Mouse (Mus musculus) embryo, embryonic 10.5 days (tissue): ENCODE results near the gene Gm2042.
"Not testable (repeated sequence)": the region's sequence is repeated elsewhere in the genome, so short reads cannot be mapped to it uniquely, and the experiment has no call there.

Experiments
- DNase-seq: peaks from one replicate; pipeline ENCODE4 v3.0.0-alpha.2; 2015; ENCODE audit warnings: low spot score

Gene Gm2042

GRCm38 (mm10) chr12:87953780-87954179 lies at the start of gene Gm2042:
TSS of gene Gm2042 (plus strand) at chr12:87954080.
- DNase-seq, result not testable (repeated sequence)

GRCm38 (mm10) chr12:87919721-87920120 lies 34.2 kb upstream of the Gm2042 start, which contains the start of gene Gm2035:
TSS of gene Gm2035 (minus strand) at chr12:87919857.
- DNase-seq, result not testable (repeated sequence)

GRCm38 (mm10) chr12:87984000-87984399 lies 30.1 kb downstream of the Gm2042 start:
- DNase-seq, result not testable (repeated sequence)

GRCm38 (mm10) chr12:88004118-88004517 lies 50.2 kb downstream of the Gm2042 start:
- DNase-seq, result not testable (repeated sequence)
